Mouse (Mus musculus) E14TG2a.4 (cell line): Measurements from ENCODE around the gene Cyth1.

Experiments
- CTCF ChIP-seq: conservative IDR thresholded peaks from 2 replicates; pipeline ENCODE4 v1.5.1; 2014; ENCODE audit warnings: low read length
- NANOG ChIP-seq: IDR thresholded peaks from 2 replicates; pipeline ENCODE4 v1.6.1; 2014; ENCODE audit warnings: borderline replicate concordance, low read length, mixed read lengths

DNA sequence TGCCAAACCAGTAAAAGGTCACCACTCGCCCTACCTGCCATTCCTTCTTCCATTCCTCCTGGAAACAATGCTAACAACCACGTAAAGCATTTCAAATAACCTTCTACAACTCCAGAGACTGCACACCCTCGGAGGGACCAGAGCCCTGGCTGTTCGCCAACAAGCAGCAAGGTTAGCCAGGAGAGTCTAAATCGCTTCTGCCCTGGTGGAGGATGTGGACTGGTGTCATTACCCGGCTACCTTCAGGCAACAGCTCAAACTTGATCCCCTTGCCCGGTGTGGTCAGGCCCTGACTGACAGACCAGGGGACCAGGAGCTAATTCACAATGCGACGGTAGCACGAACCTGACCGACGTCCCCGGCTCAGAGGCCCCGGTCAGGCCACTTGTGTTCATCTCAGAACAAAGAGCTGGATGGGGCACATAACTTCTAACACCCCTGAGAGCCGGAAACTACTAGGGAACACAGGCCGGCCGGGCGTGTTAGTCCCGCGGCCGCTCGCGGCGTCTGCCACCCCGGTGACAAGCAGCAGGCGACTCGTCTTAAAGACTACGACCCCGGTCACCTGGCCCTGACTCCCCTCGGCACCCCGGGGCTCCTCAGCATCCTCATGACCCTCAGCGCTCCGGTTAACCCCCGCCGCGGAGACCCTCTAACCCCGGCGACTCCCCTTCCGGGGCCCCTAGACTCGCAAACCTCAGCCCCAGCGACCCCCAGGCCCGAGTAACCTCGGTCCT lies 865 bp downstream of the Cyth1 start:
- TF ChIP-seq CTCF: no peak
- no peak for TF ChIP-seq NANOG
